Mouse (Mus musculus): ENCODE measurements around the gene Tcf20. TPM values are rescaled to one million over a fixed set of nuclear protein-coding genes. Genes with fewer than 3 reads are reported as not detected.

Tcf20 gene
- total and polyA plus RNA-seq, 3 experiments, result 34.7 to 92.0 (median 91.8) TPM

DNA sequence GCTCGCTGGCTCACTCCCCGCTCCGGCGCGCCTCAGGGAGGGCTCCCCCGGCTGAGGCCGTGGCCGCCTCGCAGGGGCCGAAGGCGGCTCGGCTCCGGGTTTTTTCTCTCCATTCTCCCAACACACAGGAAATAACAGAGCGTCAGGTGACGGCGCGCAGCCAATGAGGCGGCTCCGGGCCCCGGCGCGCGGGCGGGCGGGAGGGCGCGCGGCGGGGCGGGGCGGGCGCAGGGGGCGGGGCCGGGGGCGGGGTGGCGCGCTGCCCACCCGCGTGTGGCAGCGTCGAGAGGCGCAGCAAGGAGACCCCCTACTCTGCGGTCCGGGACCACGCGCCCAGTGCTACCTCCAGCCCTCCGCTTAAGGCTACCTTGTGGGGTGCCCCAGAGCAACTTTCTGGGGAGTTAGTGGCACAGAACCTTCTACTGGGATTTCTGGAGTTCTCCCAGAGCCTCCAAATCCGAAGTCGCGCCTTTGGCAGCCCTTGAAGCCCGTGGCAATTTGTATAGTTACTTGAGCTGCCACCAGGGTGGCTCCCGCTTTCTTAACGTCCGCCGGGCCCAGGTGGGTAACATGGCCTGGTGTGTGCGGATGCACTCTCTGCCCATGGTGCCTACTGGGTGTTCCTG is 87.9 kb downstream of the Tcf20 start:
- TF ChIP-seq GATA1 (IDR thresholded peaks at IDR 0.05; ENCODE audit: low read depth, low read length), result no peak
- TF ChIP-seq TBP (IDR thresholded peaks at IDR 0.05; ENCODE audit: low read depth, low read length), result 0 out of 2 replicates have a peak, but pooled peaks have one; percentile 25
- peak; percentile 70; the same call in 1 of the 2 replicates for TF ChIP-seq ZMIZ1 (IDR thresholded peaks at IDR 0.05; ENCODE audit: low read depth, low read length)
- TF ChIP-seq POLR2AphosphoS5 (IDR thresholded peaks at IDR 0.05; ENCODE audit: borderline replicate concordance, low read depth, low read length), result no peak
- no peak for TF ChIP-seq POLR2AphosphoS2 (IDR thresholded peaks at IDR 0.05; ENCODE audit: low read length)
- TF ChIP-seq ELF1 (IDR thresholded peaks at IDR 0.05; ENCODE audit: low read depth, low read length), result peak; percentile 36; the same call in 1 of the 2 replicates
- peak; percentile 67 to 73; a peak in 3 of 4 replicates for TF ChIP-seq POLR2A (IDR thresholded peaks at IDR 0.05; ENCODE audit: control insufficient read depth in 1 of 2, insufficient read depth in 1 of 2, low read depth in 1 of 2, low read length in 2 of 2, poor library complexity in 1 of 2)
- TF ChIP-seq MAX (IDR thresholded peaks at IDR 0.05; ENCODE audit: low read length), result peak; percentile 60
- TF ChIP-seq ETS1 (IDR thresholded peaks at IDR 0.05; ENCODE audit: low read depth, low read length), result no peak
- TF ChIP-seq RAD21 (IDR thresholded peaks at IDR 0.05; ENCODE audit: low read depth, low read length), result no peak
- 0 out of 2 replicates have a peak, but pooled peaks have one; percentile 47 for TF ChIP-seq MYC (IDR thresholded peaks at IDR 0.05; ENCODE audit: low read depth, low read length)
- TF ChIP-seq NELFE (IDR thresholded peaks at IDR 0.05; ENCODE audit: low read depth, low read length), result peak; percentile 61; the same call in 1 of the 2 replicates
- peak; percentile 47; the same call in 1 of the 2 replicates for TF ChIP-seq SIN3A (IDR thresholded peaks at IDR 0.05; ENCODE audit: low read length)
- peak; percentile 32 to 76; a peak in 2 of 4 replicates for TF ChIP-seq USF2 (IDR thresholded peaks at IDR 0.05; ENCODE audit: borderline replicate concordance in 1 of 2, insufficient read depth in 1 of 2, low read depth in 1 of 2, low read length in 2 of 2)
- TF ChIP-seq MAZ (IDR thresholded peaks at IDR 0.05; ENCODE audit: low read depth, low read length), result peak; percentile 27; the same call in 1 of the 2 replicates
- peak; percentile 93 for TF ChIP-seq USF1 (IDR thresholded peaks at IDR 0.05; ENCODE audit: low read depth, low read length)
- no peak for TF ChIP-seq SMC3 (IDR thresholded peaks at IDR 0.05; ENCODE audit: low read depth, low read length)
- no peak for TF ChIP-seq MEF2A (IDR thresholded peaks at IDR 0.05; ENCODE audit: extremely low read depth, insufficient replicate concordance, low read depth, low read length, poor library complexity, severe bottlenecking)
- TF ChIP-seq HCFC1 (IDR thresholded peaks at IDR 0.05; ENCODE audit: low read depth, low read length), result peak; percentile 54; the same call in 1 of the 2 replicates
- peak; percentile 57 for TF ChIP-seq MXI1 (IDR thresholded peaks at IDR 0.05; ENCODE audit: low read depth, low read length)
- peak; percentile 47; the same call in 1 of the 2 replicates for TF ChIP-seq ZKSCAN1 (IDR thresholded peaks at IDR 0.05; ENCODE audit: low read depth, low read length)
- no peak for TF ChIP-seq UBTF (IDR thresholded peaks at IDR 0.05; ENCODE audit: borderline replicate concordance, insufficient read depth, low read depth, low read length)
- no peak for TF ChIP-seq TAL1 (IDR thresholded peaks at IDR 0.05; ENCODE audit: low read length)
- DNase-seq (ENCODE audit: low read depth, low spot score), result peak; percentile 81
- Histone ChIP-seq H3K9me3 (replicated peaks; ENCODE audit: insufficient read depth, low read length) (no peaks in the 10 kb centered on the region), H3K27ac (ENCODE audit: control insufficient read depth, low read depth, low read length) (peak overlapping the region; percentile 24; the same call in 1 of the 2 replicates), H3K27me3 (ENCODE audit: control insufficient read depth in 1 of 2, insufficient read depth in 2 of 2, low read length in 2 of 2) (no peaks in the 10 kb centered on the region), H3K9ac (ENCODE audit: control insufficient read depth, low read depth, low read length, poor library complexity, severe bottlenecking) (peak overlapping the region; percentile 97), H3K36me3 (ENCODE audit: control insufficient read depth in 1 of 2, insufficient read depth in 2 of 2, low read length in 2 of 2) (peaks cover 0 to 23% of the 10 kb centered on the region in 2 experiments; a peak in 3 of 4 replicates), H3K4me1 (ENCODE audit: control insufficient read depth in 1 of 2, insufficient read depth in 2 of 2, low read length in 2 of 2) (peaks cover 17 to 20% of the 10 kb centered on the region in 2 experiments), H3K79me2 (ENCODE audit: control insufficient read depth, insufficient read depth, low read length, poor library complexity) (peaks cover 41% of the 10 kb centered on the region), H3K4me3 (ENCODE audit: control insufficient read depth in 1 of 2, insufficient read depth in 1 of 2, low read depth in 2 of 2, low read length in 2 of 2) (peak overlapping the region; percentile 73 to 84)

Measured in MEL (cell line).